Mouse (Mus musculus): ENCODE data around the gene Fam178b. TPM values are rescaled to one million over a fixed set of nuclear protein-coding genes. Genes with fewer than 3 reads are reported as not detected.

Gene Fam178b
- not detected for polyA plus RNA-seq (2015; fragmentation: Illumina TruSeq; extraction: RNeasy Lipid Tissue Mini Kit (QIAGEN cat#74804); ENCODE audit: insufficient read depth, low read depth, low replicate concordance)

GRCm38 (mm10) chr1:36682620-36683355, at the start of gene Fam178b:
TSS of gene Fam178b (minus strand) at chr1:36683183.

GRCm38 (mm10) chr1:36714311-36714710, 31.3 kb upstream of the Fam178b start, which contains the start of gene Actr1b:
TSS of gene Actr1b (minus strand) at chr1:36714422.

GRCm38 (mm10) chr1:36709854-36710280, 26.9 kb upstream of the Fam178b start, which contains the start of gene 4933424G06Rik:
TSS of gene 4933424G06Rik (plus strand) at chr1:36710149.

GRCm38 (mm10) chr1:36691271-36692155, 8.5 kb upstream of the Fam178b start, which contains the start of gene Cox5b:
TSS of gene Cox5b (plus strand) at chr1:36691449.

GRCm38 (mm10) chr1:36558031-36558993, 124.7 kb downstream of the Fam178b start, which contains the start of gene Sema4c:
TSS of gene Sema4c (minus strand) at chr1:36558349.

GRCm38 (mm10) chr1:36546888-36547471, 136.0 kb downstream of the Fam178b start, which contains the start of gene Ankrd39:
TSS of gene Ankrd39 (minus strand) at chr1:36547445.

GRCm38 (mm10) chr1:36539186-36539585, 143.8 kb downstream of the Fam178b start, which contains the start of gene Gm42417:
TSS of gene Gm42417 (minus strand) at chr1:36539429.

GRCm38 (mm10) chr1:36536783-36537182, 146.2 kb downstream of the Fam178b start, which contains the start of gene Ankrd23:
TSS of gene Ankrd23 (minus strand) at chr1:36536883.

Other genes starting within 250 kb of the Fam178b start
- gene Lman2l, start 237.9 kb downstream of the Fam178b start, polyA plus RNA-seq (2015; fragmentation: Illumina TruSeq; extraction: RNeasy Lipid Tissue Mini Kit (QIAGEN cat#74804); ENCODE audit: insufficient read depth, low read depth, low replicate concordance): 6.6 TPM
- gene Cnnm4, start 211.6 kb downstream of the Fam178b start, polyA plus RNA-seq (2015; fragmentation: Illumina TruSeq; extraction: RNeasy Lipid Tissue Mini Kit (QIAGEN cat#74804); ENCODE audit: insufficient read depth, low read depth, low replicate concordance): 0.68 TPM
- 4.8 TPM for gene Cnnm3, start 171.3 kb downstream of the Fam178b start, polyA plus RNA-seq (2015; fragmentation: Illumina TruSeq; extraction: RNeasy Lipid Tissue Mini Kit (QIAGEN cat#74804); ENCODE audit: insufficient read depth, low read depth, low replicate concordance)
- gene Ankrd23, start 146.3 kb downstream of the Fam178b start, polyA plus RNA-seq (2015; fragmentation: Illumina TruSeq; extraction: RNeasy Lipid Tissue Mini Kit (QIAGEN cat#74804); ENCODE audit: insufficient read depth, low read depth, low replicate concordance): 7.4 TPM
- not detected for gene Gm42417, start 143.8 kb downstream of the Fam178b start, polyA plus RNA-seq (2015; fragmentation: Illumina TruSeq; extraction: RNeasy Lipid Tissue Mini Kit (QIAGEN cat#74804); ENCODE audit: insufficient read depth, low read depth, low replicate concordance)
- 3.1 TPM for gene Ankrd39, start 135.7 kb downstream of the Fam178b start, polyA plus RNA-seq (2015; fragmentation: Illumina TruSeq; extraction: RNeasy Lipid Tissue Mini Kit (QIAGEN cat#74804); ENCODE audit: insufficient read depth, low read depth, low replicate concordance)
- gene Sema4c, start 124.8 kb downstream of the Fam178b start, polyA plus RNA-seq (2015; fragmentation: Illumina TruSeq; extraction: RNeasy Lipid Tissue Mini Kit (QIAGEN cat#74804); ENCODE audit: insufficient read depth, low read depth, low replicate concordance): 3.9 TPM
- gene Cox5b, start 8.3 kb upstream of the Fam178b start, polyA plus RNA-seq (2015; fragmentation: Illumina TruSeq; extraction: RNeasy Lipid Tissue Mini Kit (QIAGEN cat#74804); ENCODE audit: insufficient read depth, low read depth, low replicate concordance): 96.9 TPM
- not detected for gene 4933424G06Rik, start 27.0 kb upstream of the Fam178b start, polyA plus RNA-seq (2015; fragmentation: Illumina TruSeq; extraction: RNeasy Lipid Tissue Mini Kit (QIAGEN cat#74804); ENCODE audit: insufficient read depth, low read depth, low replicate concordance)
- gene Actr1b, start 31.2 kb upstream of the Fam178b start, polyA plus RNA-seq (2015; fragmentation: Illumina TruSeq; extraction: RNeasy Lipid Tissue Mini Kit (QIAGEN cat#74804); ENCODE audit: insufficient read depth, low read depth, low replicate concordance): 15.8 TPM
- not detected for gene Zap70, start 78.6 kb upstream of the Fam178b start, polyA plus RNA-seq (2015; fragmentation: Illumina TruSeq; extraction: RNeasy Lipid Tissue Mini Kit (QIAGEN cat#74804); ENCODE audit: insufficient read depth, low read depth, low replicate concordance)